Mouse (Mus musculus): Measurements from ENCODE around the gene Emc10.

DNA sequence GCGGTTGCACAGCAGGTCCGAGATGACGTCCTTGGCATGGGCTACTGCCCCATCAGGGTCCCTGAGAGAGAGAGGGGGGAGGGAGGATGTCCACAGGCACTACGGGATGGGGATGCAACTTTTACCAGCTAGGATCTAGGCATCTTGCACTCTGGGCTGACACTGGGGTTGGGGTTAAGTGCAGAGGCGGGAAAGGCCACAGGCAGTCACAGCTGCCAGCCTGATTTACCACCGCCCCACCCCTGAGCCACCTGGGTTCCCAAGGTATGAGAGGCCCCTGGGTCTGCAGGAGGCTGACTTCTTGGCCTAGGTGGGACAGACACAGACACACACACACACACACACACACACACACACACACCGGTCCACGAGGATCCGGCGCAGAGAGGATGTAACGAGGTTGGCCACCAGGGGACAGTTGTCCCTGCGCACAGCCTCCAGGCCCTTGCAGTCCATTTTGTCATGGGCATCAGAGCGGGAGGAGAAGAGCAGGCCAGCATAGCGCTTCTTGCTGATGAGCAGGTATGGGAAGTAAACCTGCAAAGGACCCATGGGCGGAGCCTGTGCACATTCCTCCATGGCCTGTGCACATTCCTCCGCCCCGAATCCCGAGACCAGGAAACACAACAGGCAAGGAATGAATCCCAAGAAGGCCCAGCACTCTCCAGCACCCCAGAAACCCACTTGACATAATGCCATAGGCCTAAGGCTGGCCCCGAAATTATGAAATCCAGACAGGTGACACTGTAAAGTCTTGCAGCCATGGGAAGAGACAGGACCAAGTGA lies 38.5 kb upstream of the Emc10 start:
- TF ChIP-seq TAL1 (IDR thresholded peaks at IDR 0.05; ENCODE audit: low read length) (no peak), GATA1 (IDR thresholded peaks at IDR 0.05; ENCODE audit: low read length) (no peak)

All from erythroblast, embryonic 14.5 days (primary cell).